Mouse (Mus musculus): Measurements from ENCODE around the gene Fgfr1op.

DNA sequence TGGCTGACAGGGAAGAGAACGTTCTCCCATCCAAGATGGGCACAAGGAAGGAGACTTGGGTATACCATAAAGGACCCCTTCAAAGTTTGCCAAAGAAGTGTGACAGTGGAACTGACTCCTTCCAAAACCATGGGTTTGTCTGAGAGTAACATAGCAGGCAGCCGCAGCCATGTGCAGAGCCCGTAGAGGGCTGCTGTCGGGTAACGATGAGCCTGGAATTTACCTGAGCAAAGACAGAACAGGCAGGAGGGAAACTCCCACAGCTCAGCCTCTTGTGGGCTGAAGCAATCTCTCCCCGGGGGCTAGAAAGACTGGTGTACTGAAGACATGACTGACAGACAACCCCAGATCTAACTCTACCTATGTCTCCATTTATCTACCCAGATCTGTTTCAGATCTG lies 46.1 kb downstream of the Fgfr1op start:
- TF ChIP-seq CTCF (IDR thresholded peaks at IDR 0.05; ENCODE audit: low read depth) (no peak), EP300 (IDR thresholded peaks at IDR 0.05; ENCODE audit: low read depth) (no peak)
